8 mouse cellular contexts compared by ENCODE assay signal in genomic region chr11:85849037-85849436, GRCm38 (mm10). TPM values are rescaled to one million over a fixed set of nuclear protein-coding genes. Genes with fewer than 3 reads are reported as not detected.
DNase-seq lines count a peak whose midpoint lies in the region.

No protein-coding gene starts in this region.

- intact Hi-C loops in heart, postnatal 36 days (cut with DNase I) = loop anchor here (1.0 to 5.0 kb wide), 4 partner anchors 123 to 508 kb away; partner anchors contain the start of gene Med13

- peak; percentile 46 for DNase-seq in right cerebral cortex, adult 18-20 months
- DNase-seq in right cerebral cortex, postnatal 4 days = no peak
- DNase-seq in c-Kit-positive CD71-positive TER-119-negative erythroid progenitor cells, embryonic 14.5 days (ENCODE audit: low read depth) = peak; percentile 63
- DNase-seq in forebrain, embryonic 10.5 days (ENCODE audit: extremely low spot score, low spot score) = peak; percentile 84
- peak; percentile 63 to 68 for DNase-seq in heart, postnatal 36 days
- DNase-seq in layer of hippocampus, postnatal 10 days (ENCODE audit: low spot score in 2 of 2) = peak; percentile 71 to 76
- peak; percentile 43 for DNase-seq in right cerebral cortex, postnatal 25 days

- H3K27ac ChIP-seq in forebrain, embryonic 10.5 days = 0 out of 2 replicates have a peak overlapping the region, but pooled peaks have one; percentile 48

- no peaks in the 10 kb centered on the region for H3K9me3 ChIP-seq in forebrain, embryonic 10.5 days
- H3K9me3 ChIP-seq in megakaryocyte, embryonic 14.5 days = 0 out of 2 replicates have a peak, but pooled peaks cover 3% of the 10 kb centered on the region

- 2% methylated on average over 21 of the region's 21 CpGs for WGBS in forebrain, embryonic 10.5 days

- peak overlapping the region; percentile 41 for H3K4me3 ChIP-seq in forebrain, embryonic 10.5 days
- peak overlapping the region; percentile 67 for H3K4me3 ChIP-seq in megakaryocyte, embryonic 14.5 days (replicated peaks)

- H3K36me3 ChIP-seq in forebrain, embryonic 10.5 days (replicated peaks) = no peaks in the 10 kb centered on the region
- H3K36me3 ChIP-seq in megakaryocyte, embryonic 14.5 days (replicated peaks; ENCODE audit: low read length) = no peaks in the 10 kb centered on the region

- peaks cover 33% of the 10 kb centered on the region for H3K4me1 ChIP-seq in forebrain, embryonic 10.5 days
- peaks cover 32% of the 10 kb centered on the region for H3K4me1 ChIP-seq in megakaryocyte, embryonic 14.5 days

- H3K27me3 ChIP-seq in forebrain, embryonic 10.5 days (ENCODE audit: poor library complexity, severe bottlenecking) = peaks cover 64% of the 10 kb centered on the region
- peaks cover 62% of the 10 kb centered on the region for H3K27me3 ChIP-seq in megakaryocyte, embryonic 14.5 days (replicated peaks)

RNA-seq across cellular contexts. Expression of gene Gm11444, which starts 1.1 kb away (rescaled TPM):
- not detected in 2 replicates for polyA plus RNA-seq in forebrain, embryonic 10.5 days (2016; fragmentation: Nextera tagmentation; extraction: Ambion mirVana)
- total RNA-seq in heart, postnatal 36 days (2021) = not detected
- total RNA-seq in layer of hippocampus, postnatal 10 days (2021) = not detected
- not detected in 2 replicates for polyA plus RNA-seq in megakaryocyte, embryonic 14.5 days (2012; ENCODE audit: insufficient read depth, low replicate concordance)

RNA-seq across cellular contexts. Expression of gene Tbx2, which starts 16.7 kb away (rescaled TPM):
- polyA plus RNA-seq in forebrain, embryonic 10.5 days (2016; fragmentation: Nextera tagmentation; extraction: Ambion mirVana) = 2.5 and 3.2 TPM in 2 replicates
- 1 to 10 TPM; 6.2 to 6.9 TPM for total RNA-seq in heart, postnatal 36 days (2021)
- total RNA-seq in layer of hippocampus, postnatal 10 days (2021) = 1 to 10 TPM; 3.0 to 3.9 TPM
- 1.5 and 1.7 TPM in 2 replicates for polyA plus RNA-seq in megakaryocyte, embryonic 14.5 days (2012; ENCODE audit: insufficient read depth, low replicate concordance)

RNA-seq across cellular contexts. Expression of gene Tbx4, which starts 37.2 kb away (rescaled TPM):
- 0.25 and 0.30 TPM in 2 replicates for polyA plus RNA-seq in forebrain, embryonic 10.5 days (2016; fragmentation: Nextera tagmentation; extraction: Ambion mirVana)
- not detected for total RNA-seq in heart, postnatal 36 days (2021)
- total RNA-seq in layer of hippocampus, postnatal 10 days (2021) = under 1 TPM; 0.54 to 0.69 TPM
- polyA plus RNA-seq in megakaryocyte, embryonic 14.5 days (2012; ENCODE audit: insufficient read depth, low replicate concordance) = not detected in 2 replicates
